Mouse (Mus musculus): ENCODE data around the gene Hint2. TPM values are rescaled to one million over a fixed set of nuclear protein-coding genes. Genes with fewer than 3 reads are reported as not detected.

Hint2 gene
- polyA plus RNA-seq (2015; fragmentation: Nextera tagmentation; extraction: Ambion mirVana), result 73.1 and 79.8 TPM in 2 replicates

GRCm38 (mm10) chr4:43656339-43657109 is at the start of gene Hint2:
TSS of gene Hint2 (minus strand) at chr4:43656466.

GRCm38 (mm10) chr4:43700707-43701106 is 44.4 kb upstream of the Hint2 start, which contains the start of gene Olfr70:
TSS of gene Olfr70 (minus strand) at chr4:43700807.

GRCm38 (mm10) chr4:43668782-43669427 is 12.6 kb upstream of the Hint2 start, which contains the start of the genes Tmem8b and Fam221b:
TSS of gene Tmem8b (plus strand) at chr4:43668971.
TSS of gene Fam221b (minus strand) at chr4:43669145.

GRCm38 (mm10) chr4:43653161-43654015 is 2.9 kb downstream of the Hint2 start, which contains the start of gene Spag8:
TSS of gene Spag8 (minus strand) at chr4:43653594.

DNA sequence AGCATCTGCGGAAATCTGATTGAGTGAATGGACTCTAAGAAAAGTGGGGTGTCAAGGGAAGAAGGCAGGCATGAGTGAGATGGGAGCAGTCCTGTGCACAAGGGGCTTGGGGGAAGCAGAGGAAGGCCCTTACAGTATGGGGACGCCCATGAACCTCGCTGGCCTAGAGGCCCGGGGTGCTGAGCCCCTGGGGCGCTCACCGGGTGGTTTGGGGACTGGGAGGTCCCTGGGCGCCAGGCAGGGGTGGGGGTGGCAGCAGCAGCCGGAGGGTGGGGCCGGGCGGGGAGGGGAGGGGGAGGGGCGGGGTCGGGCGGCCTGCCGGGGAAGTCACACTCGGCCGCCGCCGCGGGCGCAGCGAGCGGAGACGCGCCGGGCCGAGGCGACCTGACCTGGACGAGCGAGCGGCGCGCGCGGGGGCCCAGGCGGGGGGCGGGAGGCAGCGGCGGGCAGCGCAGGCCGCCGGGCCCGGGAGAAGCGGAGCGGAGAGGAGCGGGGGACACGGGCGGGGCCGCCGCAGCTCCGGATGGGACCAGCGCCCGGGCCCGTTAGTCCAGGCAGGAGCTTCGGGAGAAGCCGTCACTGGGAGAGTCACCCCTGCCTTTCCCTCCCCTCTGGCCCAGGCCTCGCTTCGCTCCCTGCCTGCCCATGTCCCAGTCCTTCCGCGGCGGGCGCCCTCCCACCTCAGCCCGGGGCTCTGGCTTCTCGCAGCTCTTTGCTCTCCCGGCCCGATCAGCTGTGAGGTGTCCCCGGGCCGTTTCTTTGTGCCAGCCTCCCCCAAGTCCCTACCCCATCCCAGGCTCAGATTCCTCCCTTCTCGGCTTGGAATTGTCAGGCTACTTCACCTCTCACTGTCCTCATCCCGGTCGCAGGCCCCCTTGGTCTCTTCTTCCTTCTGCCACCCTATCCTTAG is 25.0 kb downstream of the Hint2 start, which contains the start of gene Npr2:
Gene Npr2, plus strand, starts transcription at position 890 of the 910 bp plus-strand sequence.

Other genes with a start within 250 kb of the Hint2 start
- gene Fam166b, start 227.3 kb downstream of the Hint2 start, polyA plus RNA-seq (2015; fragmentation: Nextera tagmentation; extraction: Ambion mirVana), result not detected in 2 replicates
- gene Tesk1, start 214.5 kb downstream of the Hint2 start, polyA plus RNA-seq (2015; fragmentation: Nextera tagmentation; extraction: Ambion mirVana), result 1.3 and 2.5 TPM in 2 replicates
- 8.4 and 12.7 TPM in 2 replicates for gene Cd72, start 201.8 kb downstream of the Hint2 start, polyA plus RNA-seq (2015; fragmentation: Nextera tagmentation; extraction: Ambion mirVana)
- 0.59 and 1.4 TPM in 2 replicates for gene Sit1, start 172.7 kb downstream of the Hint2 start, polyA plus RNA-seq (2015; fragmentation: Nextera tagmentation; extraction: Ambion mirVana)
- 42.9 and 45.9 TPM in 2 replicates for gene Ccdc107, start 163.6 kb downstream of the Hint2 start, polyA plus RNA-seq (2015; fragmentation: Nextera tagmentation; extraction: Ambion mirVana)
- 38.1 and 40.1 TPM in 2 replicates for gene Arhgef39, start 156.8 kb downstream of the Hint2 start, polyA plus RNA-seq (2015; fragmentation: Nextera tagmentation; extraction: Ambion mirVana)
- gene Car9, start 149.5 kb downstream of the Hint2 start, polyA plus RNA-seq (2015; fragmentation: Nextera tagmentation; extraction: Ambion mirVana), result 3.2 and 3.7 TPM in 2 replicates
- gene Tpm2, start 132.7 kb downstream of the Hint2 start, polyA plus RNA-seq (2015; fragmentation: Nextera tagmentation; extraction: Ambion mirVana), result 63.0 and 70.1 TPM in 2 replicates
- gene Creb3, start 94.1 kb downstream of the Hint2 start, polyA plus RNA-seq (2015; fragmentation: Nextera tagmentation; extraction: Ambion mirVana), result 23.7 and 33.8 TPM in 2 replicates
- gene Tln1, start 93.8 kb downstream of the Hint2 start, polyA plus RNA-seq (2015; fragmentation: Nextera tagmentation; extraction: Ambion mirVana), result 62.7 and 73.4 TPM in 2 replicates
- 16.0 and 17.6 TPM in 2 replicates for gene Rgp1, start 77.8 kb downstream of the Hint2 start, polyA plus RNA-seq (2015; fragmentation: Nextera tagmentation; extraction: Ambion mirVana)
- 16.9 and 18.2 TPM in 2 replicates for gene Gba2, start 77.6 kb downstream of the Hint2 start, polyA plus RNA-seq (2015; fragmentation: Nextera tagmentation; extraction: Ambion mirVana)
- gene Msmp, start 72.0 kb downstream of the Hint2 start, polyA plus RNA-seq (2015; fragmentation: Nextera tagmentation; extraction: Ambion mirVana), result 0.54 and 0.72 TPM in 2 replicates
- 3.3 and 4.7 TPM in 2 replicates for gene Npr2, start 24.5 kb downstream of the Hint2 start, polyA plus RNA-seq (2015; fragmentation: Nextera tagmentation; extraction: Ambion mirVana)
- 0.20 and 0.70 TPM in 2 replicates for gene Spag8, start 2.9 kb downstream of the Hint2 start, polyA plus RNA-seq (2015; fragmentation: Nextera tagmentation; extraction: Ambion mirVana)
- 1.1 and 1.5 TPM in 2 replicates for gene Tmem8b, start 12.5 kb upstream of the Hint2 start, polyA plus RNA-seq (2015; fragmentation: Nextera tagmentation; extraction: Ambion mirVana)
- 1.5 and 2.0 TPM in 2 replicates for gene Fam221b, start 12.7 kb upstream of the Hint2 start, polyA plus RNA-seq (2015; fragmentation: Nextera tagmentation; extraction: Ambion mirVana)
- gene Olfr70, start 44.3 kb upstream of the Hint2 start, polyA plus RNA-seq (2015; fragmentation: Nextera tagmentation; extraction: Ambion mirVana), result not detected in 2 replicates
- not detected in 2 replicates for gene Olfr71, start 53.8 kb upstream of the Hint2 start, polyA plus RNA-seq (2015; fragmentation: Nextera tagmentation; extraction: Ambion mirVana)
- gene Hrct1, start 70.7 kb upstream of the Hint2 start, polyA plus RNA-seq (2015; fragmentation: Nextera tagmentation; extraction: Ambion mirVana), result 0.17 and 0.59 TPM in 2 replicates
- 0.07 TPM in 1 of 2 replicates, not detected in the other for gene Spaar, start 73.6 kb upstream of the Hint2 start, polyA plus RNA-seq (2015; fragmentation: Nextera tagmentation; extraction: Ambion mirVana)
- gene Olfr159, start 114.5 kb upstream of the Hint2 start, polyA plus RNA-seq (2015; fragmentation: Nextera tagmentation; extraction: Ambion mirVana), result not detected in 2 replicates
- gene Olfr156, start 167.4 kb upstream of the Hint2 start, polyA plus RNA-seq (2015; fragmentation: Nextera tagmentation; extraction: Ambion mirVana), result not detected in 2 replicates
- gene Olfr157, start 183.7 kb upstream of the Hint2 start, polyA plus RNA-seq (2015; fragmentation: Nextera tagmentation; extraction: Ambion mirVana), result not detected in 2 replicates
- gene Olfr155, start 195.1 kb upstream of the Hint2 start, polyA plus RNA-seq (2015; fragmentation: Nextera tagmentation; extraction: Ambion mirVana), result not detected in 2 replicates
- 7.1 and 8.0 TPM in 2 replicates for gene Reck, start 219.1 kb upstream of the Hint2 start, polyA plus RNA-seq (2015; fragmentation: Nextera tagmentation; extraction: Ambion mirVana)